Mouse (Mus musculus): Measurements from ENCODE around the gene Zfp708. TPM values are rescaled to one million over a fixed set of nuclear protein-coding genes. Genes with fewer than 3 reads are reported as not detected.

Gene Zfp708
- total and polyA plus RNA-seq, 3 experiments, result 0.39 to 0.81 TPM; not detected in 1

DNA sequence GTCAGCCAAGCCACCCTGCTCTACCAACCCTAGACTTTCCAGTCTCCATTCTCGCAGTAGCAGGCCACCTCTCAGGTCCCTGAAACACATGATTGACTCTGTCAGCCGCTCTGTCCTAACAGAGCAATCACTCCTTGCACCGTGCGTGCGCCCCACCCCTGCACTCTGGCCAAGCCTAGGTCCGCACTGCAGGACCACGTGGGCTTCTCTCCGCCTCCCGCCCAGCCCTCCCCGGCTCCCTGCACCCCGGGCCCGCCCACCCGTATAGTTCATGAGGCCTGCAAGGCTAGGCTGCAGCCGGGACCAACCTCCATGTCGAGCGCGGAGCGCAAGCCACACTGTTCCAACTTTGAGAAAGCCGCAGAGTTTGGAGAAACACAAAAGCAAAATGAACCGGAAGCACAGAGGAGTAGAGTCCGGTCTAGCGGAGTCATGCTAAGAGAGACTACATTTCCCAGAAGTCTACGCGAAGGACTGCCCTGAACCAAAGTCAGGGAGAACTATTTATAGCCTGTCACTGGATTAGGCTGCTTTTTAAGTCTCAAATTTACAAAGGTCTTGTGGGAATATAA lies 16.5 kb downstream of the Zfp708 start:
- Histone ChIP-seq H3K79me2 (ENCODE audit: control insufficient read depth, insufficient read depth, low read length, poor library complexity) (peaks cover 2% of the 10 kb centered on the region), H3K9me3 (replicated peaks; ENCODE audit: insufficient read depth, low read length) (no peaks in the 10 kb centered on the region), H3K27me3 (ENCODE audit: control insufficient read depth in 1 of 2, insufficient read depth in 2 of 2, low read length in 2 of 2) (no peaks in the 10 kb centered on the region), H3K9ac (ENCODE audit: control insufficient read depth, low read depth, low read length, poor library complexity, severe bottlenecking) (peak overlapping the region; percentile 77), H3K4me1 (ENCODE audit: control insufficient read depth in 1 of 2, insufficient read depth in 2 of 2, low read length in 2 of 2) (peaks cover 0 to 3% of the 10 kb centered on the region in 2 experiments; a peak in 1 of 4 replicates), H3K27ac (ENCODE audit: control insufficient read depth, low read depth, low read length) (peak overlapping the region; percentile 87), H3K36me3 (ENCODE audit: control insufficient read depth in 1 of 2, insufficient read depth in 2 of 2, low read length in 2 of 2) (peaks cover 0 to 4% of the 10 kb centered on the region in 2 experiments; a peak in 1 of 4 replicates), H3K4me3 (ENCODE audit: control insufficient read depth in 1 of 2, insufficient read depth in 1 of 2, low read depth in 2 of 2, low read length in 2 of 2) (peak overlapping the region; percentile 67 to 86)
- TF ChIP-seq SIN3A (IDR thresholded peaks at IDR 0.05; ENCODE audit: low read length), result peak; percentile 79
- 0 out of 2 replicates have a peak, but pooled peaks have one; percentile 14 for TF ChIP-seq ZMIZ1 (IDR thresholded peaks at IDR 0.05; ENCODE audit: low read depth, low read length)
- no peak for TF ChIP-seq ZKSCAN1 (IDR thresholded peaks at IDR 0.05; ENCODE audit: low read depth, low read length)
- TF ChIP-seq EP300 (IDR thresholded peaks at IDR 0.05; ENCODE audit: low read depth in 1 of 2, low read length in 2 of 2), result 0 out of 4 replicates have a peak, but pooled peaks of 1 of the 2 experiments have one; percentile 9
- no peak for TF ChIP-seq RAD21 (IDR thresholded peaks at IDR 0.05; ENCODE audit: low read depth, low read length)
- peak; percentile 61 for TF ChIP-seq KAT2A (conservative IDR thresholded peaks at IDR 0.05; ENCODE audit: low read depth, low read length)
- TF ChIP-seq CTCF (IDR thresholded peaks at IDR 0.05 in 2 of 3, conservative IDR thresholded peaks at IDR 0.05 in 1 of 3; ENCODE audit: control insufficient read depth in 1 of 3, insufficient read depth in 1 of 3, low read depth in 2 of 3, low read length in 3 of 3, poor library complexity in 1 of 3, severe bottlenecking in 1 of 3), result no peak
- peak in 1 of 2 experiments; percentile 54; a peak in 1 of 4 replicates for TF ChIP-seq POLR2A (IDR thresholded peaks at IDR 0.05; ENCODE audit: control insufficient read depth in 1 of 2, insufficient read depth in 1 of 2, low read depth in 1 of 2, low read length in 2 of 2, poor library complexity in 1 of 2)
- peak; percentile 48; the same call in 1 of the 2 replicates for TF ChIP-seq MAZ (IDR thresholded peaks at IDR 0.05; ENCODE audit: low read depth, low read length)
- TF ChIP-seq TBP (IDR thresholded peaks at IDR 0.05; ENCODE audit: low read depth, low read length), result peak; percentile 43; the same call in 1 of the 2 replicates
- TF ChIP-seq HCFC1 (IDR thresholded peaks at IDR 0.05; ENCODE audit: low read depth, low read length), result peak; percentile 95
- TF ChIP-seq JUND (IDR thresholded peaks at IDR 0.05; ENCODE audit: low read depth, low read length), result no peak
- peak; percentile 73 for TF ChIP-seq ELF1 (IDR thresholded peaks at IDR 0.05; ENCODE audit: low read depth, low read length)
- TF ChIP-seq MAX (IDR thresholded peaks at IDR 0.05; ENCODE audit: low read length), result peak; percentile 74
- TF ChIP-seq MEF2A (IDR thresholded peaks at IDR 0.05; ENCODE audit: extremely low read depth, insufficient replicate concordance, low read depth, low read length, poor library complexity, severe bottlenecking), result peak; percentile 90
- TF ChIP-seq GABPA (IDR thresholded peaks at IDR 0.05; ENCODE audit: low read depth, low read length), result 0 out of 2 replicates have a peak, but pooled peaks have one; percentile 39
- 0 out of 2 replicates have a peak, but pooled peaks have one; percentile 27 for TF ChIP-seq TCF12 (IDR thresholded peaks at IDR 0.05; ENCODE audit: low read depth, low read length)
- no peak for TF ChIP-seq POLR2AphosphoS5 (IDR thresholded peaks at IDR 0.05; ENCODE audit: borderline replicate concordance, low read depth, low read length)
- peak; percentile 44; the same call in 1 of the 2 replicates for TF ChIP-seq NELFE (IDR thresholded peaks at IDR 0.05; ENCODE audit: low read depth, low read length)
- TF ChIP-seq RCOR1 (IDR thresholded peaks at IDR 0.05; ENCODE audit: low read depth, low read length), result no peak
- TF ChIP-seq USF1 (IDR thresholded peaks at IDR 0.05; ENCODE audit: low read depth, low read length), result peak; percentile 79
- peak; percentile 92 for TF ChIP-seq MXI1 (IDR thresholded peaks at IDR 0.05; ENCODE audit: low read depth, low read length)
- TF ChIP-seq POLR2AphosphoS2 (IDR thresholded peaks at IDR 0.05; ENCODE audit: low read length), result peak; percentile 56; the same call in 1 of the 2 replicates
- peak; percentile 87 for DNase-seq (ENCODE audit: low read depth, low spot score)
